Mouse (Mus musculus) midbrain, postnatal 0 days (tissue): ENCODE results near the gene Dcaf17. TPM values are rescaled to one million over a fixed set of nuclear protein-coding genes. Genes with fewer than 3 reads are reported as not detected.

ENCODE experiments used
- ATAC-seq: fragments of 200-750 bp; cut with Nextera tagmentation; 2 replicates; pipeline ENCODE4 v1.8.0; 2017; ENCODE audit warnings: moderate number of reproducible peaks, mild to moderate bottlenecking, moderate TSS enrichment, moderate library complexity; ENCODE audit not compliant: low FRiP score
- DNase-seq: peaks from one replicate; pipeline ENCODE4 v3.0.0-alpha.2; 2015; ENCODE audit warnings: low spot score
- H3K27ac ChIP-seq: fragments of 300-500 bp; sonication (generic); 2 replicates; pipeline ENCODE4 v1.5.1; 2014; ENCODE audit warnings: low read depth, mild to moderate bottlenecking, low read length, mixed read lengths
- H3K27me3 ChIP-seq: fragments of 300-500 bp; sonication (generic); 2 replicates; pipeline ENCODE4 v1.6.1; 2014; ENCODE audit warnings: low read length, control low read depth, mixed read lengths; ENCODE audit not compliant: insufficient read depth
- H3K36me3 ChIP-seq: fragments of 300-500 bp; sonication (generic); 2 replicates; pipeline ENCODE4 v1.6.1; 2014; ENCODE audit warnings: low read length, control low read depth, mixed read lengths; ENCODE audit not compliant: insufficient read depth
- H3K4me1 ChIP-seq: fragments of 300-500 bp; sonication (generic); 2 replicates; pipeline ENCODE4 v1.6.1; 2014; ENCODE audit warnings: mild to moderate bottlenecking, control low read depth, antibody characterized with exemption, low read length, mixed read lengths; ENCODE audit not compliant: insufficient read depth
- H3K4me2 ChIP-seq: fragments of 300-500 bp; sonication (generic); 2 replicates; pipeline ENCODE4 v1.6.1; 2014; ENCODE audit warnings: low read depth, mild to moderate bottlenecking, low read length, mixed read lengths; ENCODE audit not compliant: poor library complexity, severe bottlenecking
- H3K4me3 ChIP-seq: fragments of 300-500 bp; sonication (generic); 2 replicates; pipeline ENCODE4 v1.5.1; 2014; ENCODE audit warnings: low read depth, mild to moderate bottlenecking, low read length, moderate library complexity
- H3K9ac ChIP-seq: fragments of 300-500 bp; sonication (generic); replicated peaks from 2 replicates; pipeline ENCODE4 v1.6.1; 2014; ENCODE audit warnings: mild to moderate bottlenecking, low read length, moderate library complexity, mixed read lengths; ENCODE audit not compliant: poor library complexity, severe bottlenecking
- H3K9me3 ChIP-seq: fragments of 300-500 bp; sonication (generic); 2 replicates; pipeline ENCODE4 v1.6.1; 2016; ENCODE audit warnings: low read length, control low read depth
- CTCF ChIP-seq: IDR thresholded peaks from 2 replicates; pipeline ENCODE4 v1.5.1; 2016; ENCODE audit warnings: antibody characterized with exemption, mild to moderate bottlenecking
- WGBS: fragments of 180-500 bp; shearing (Covaris S2); extraction: QIAGEN DNeasy Blood & Tissue Kit; methylation state at CpG from one replicate; pipeline ENCODE4 v1.1.7; 2014; 5-methylcytosine and 5-hydroxymethylcytosine counted together
- polyA plus RNA-seq: library from polyadenylated mRNA; unstranded; fragments of >200 nt; fragmentation: Nextera tagmentation; extraction: Ambion mirVana; gene quantifications from 2 replicates; pipeline ENCODE4 v1.2.1, GENCODE M21; 2015
- total RNA-seq: library from RNA; depleted of rRNA; stranded (reverse); fragments of >200 nt; gene quantifications from 2 replicates; pipeline ENCODE4 v1.2.3, GENCODE M21; 2014

Gene Dcaf17
- total and polyA plus RNA-seq, 2 experiments from 2014 or later: 10.6 to 23.6 TPM

GRCm38 (mm10) chr2:71127779-71128534, 72.8 kb downstream of the Dcaf17 start:
- Histone ChIP-seq H3K27ac (no peak overlapping the region), H3K27me3 (no peaks in the 10 kb centered on the region), H3K9me3 (no peaks in the 10 kb centered on the region), H3K4me3 (no peak overlapping the region), H3K4me1 (no peaks in the 10 kb centered on the region), H3K4me2 (no peak overlapping the region), H3K9ac (no peak overlapping the region), H3K36me3 (no peaks in the 10 kb centered on the region)
- DNase-seq (no peak), ATAC-seq (no peak)
- TF ChIP-seq CTCF: no peak
- WGBS: 85% methylated on average over 10 of the region's 10 CpGs

GRCm38 (mm10) chr2:71130366-71130765, 75.2 kb downstream of the Dcaf17 start:
- H3K36me3 ChIP-seq: no peaks in the 10 kb centered on the region
- no peaks in the 10 kb centered on the region for H3K9me3 ChIP-seq
- no peak overlapping the region for H3K9ac ChIP-seq
- H3K27ac ChIP-seq: no peak overlapping the region
- H3K4me3 ChIP-seq: no peak overlapping the region
- ATAC-seq (no peak), DNase-seq (no peak)
- 97% methylated on average over 2 of the region's 2 CpGs for WGBS
- H3K4me2 ChIP-seq: no peak overlapping the region
- no peaks in the 10 kb centered on the region for H3K27me3 ChIP-seq
- H3K4me1 ChIP-seq: no peaks in the 10 kb centered on the region
- TF ChIP-seq CTCF: no peak

GRCm38 (mm10) chr2:71131866-71132496, 76.9 kb downstream of the Dcaf17 start:
- Histone ChIP-seq H3K4me3 (no peak overlapping the region), H3K4me1 (no peaks in the 10 kb centered on the region), H3K27ac (no peak overlapping the region), H3K27me3 (no peaks in the 10 kb centered on the region), H3K4me2 (no peak overlapping the region), H3K36me3 (no peaks in the 10 kb centered on the region), H3K9me3 (no peaks in the 10 kb centered on the region), H3K9ac (no peak overlapping the region)
- no peak for DNase-seq
- no peak for TF ChIP-seq CTCF
- WGBS: 85% methylated on average over 3 of the region's 3 CpGs
- no peak for ATAC-seq

GRCm38 (mm10) chr2:71134041-71134505, 78.9 kb downstream of the Dcaf17 start:
- no peaks in the 10 kb centered on the region for H3K9me3 ChIP-seq
- no peak overlapping the region for H3K9ac ChIP-seq
- H3K27me3 ChIP-seq: no peaks in the 10 kb centered on the region
- no peak for TF ChIP-seq CTCF
- H3K4me2 ChIP-seq: no peak overlapping the region
- H3K27ac ChIP-seq: no peak overlapping the region
- no peaks in the 10 kb centered on the region for H3K36me3 ChIP-seq
- 92% methylated on average over 9 of the region's 9 CpGs for WGBS
- no peak overlapping the region for H3K4me3 ChIP-seq
- ATAC-seq (no peak), DNase-seq (no peak)
- H3K4me1 ChIP-seq: no peaks in the 10 kb centered on the region

- Histone ChIP-seq H3K27me3 (no peaks in the 10 kb centered on the region), H3K4me3 (no peak overlapping the region), H3K4me1 (no peaks in the 10 kb centered on the region), H3K36me3 (no peaks in the 10 kb centered on the region), H3K27ac (no peak overlapping the region), H3K4me2 (no peak overlapping the region), H3K9me3 (no peaks in the 10 kb centered on the region), H3K9ac (no peak overlapping the region)
- TF ChIP-seq CTCF: no peak
- ATAC-seq: no peak
- DNase-seq: no peak
- 78% methylated on average over 5 of the region's 5 CpGs for WGBS
Measured at GRCm38 (mm10) chr2:71134836-71135235, 79.7 kb downstream of the Dcaf17 start.

GRCm38 (mm10) chr2:71140622-71141021, 85.5 kb downstream of the Dcaf17 start:
- Histone ChIP-seq H3K4me2 (no peak overlapping the region), H3K4me1 (no peaks in the 10 kb centered on the region), H3K9me3 (no peaks in the 10 kb centered on the region), H3K36me3 (no peaks in the 10 kb centered on the region), H3K27me3 (no peaks in the 10 kb centered on the region), H3K9ac (no peak overlapping the region), H3K4me3 (no peak overlapping the region), H3K27ac (no peak overlapping the region)
- DNase-seq (no peak), ATAC-seq (no peak)
- 72% methylated on average over 4 of the region's 4 CpGs for WGBS
- no peak for TF ChIP-seq CTCF
